In the genomic region with DNA sequence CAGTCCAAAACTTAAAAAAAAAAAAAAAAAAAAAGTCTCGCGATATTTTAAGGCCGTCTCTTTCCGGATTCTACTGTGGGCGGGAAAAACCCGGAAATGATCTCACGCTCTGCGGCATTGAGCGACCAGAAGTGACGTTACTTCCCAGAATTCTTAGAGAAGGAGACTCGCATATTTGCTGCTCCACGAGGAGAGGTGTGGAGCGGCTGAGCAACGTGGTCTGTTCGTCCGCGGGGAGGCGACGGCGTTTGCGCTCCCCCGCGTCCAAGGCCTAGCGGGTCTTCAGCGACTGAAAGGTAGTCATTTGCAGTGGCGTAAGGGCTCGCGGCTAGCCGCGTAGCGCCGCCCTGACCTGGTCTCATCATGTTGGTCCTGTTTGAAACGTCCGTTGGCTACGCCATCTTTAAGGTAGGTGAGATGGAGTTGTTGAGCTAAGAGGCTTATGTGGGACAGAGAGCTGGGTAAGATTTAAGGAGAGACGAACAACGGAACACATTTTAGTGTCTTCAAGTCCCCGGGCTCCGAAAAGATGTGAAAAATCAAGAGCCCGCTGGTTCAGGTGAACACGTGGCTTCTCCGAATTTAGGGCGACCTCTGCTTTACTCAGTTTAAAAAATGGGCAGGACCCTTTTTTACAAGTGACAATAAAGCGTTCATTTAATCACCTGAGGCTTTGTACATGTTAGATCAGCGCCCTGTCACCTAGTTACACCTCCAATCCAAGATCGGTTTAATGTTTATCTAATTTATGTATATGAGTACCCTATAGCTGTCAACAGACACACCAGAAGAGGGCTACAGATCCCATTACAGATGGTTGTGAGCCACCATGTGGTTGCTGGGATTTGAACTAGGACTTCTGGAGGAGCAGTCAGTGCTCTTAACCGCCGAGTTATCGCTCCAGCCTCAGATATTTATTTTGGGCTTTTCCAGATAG, we compare ENCODE assay signal across 8 mouse cellular contexts. TPM values are rescaled to one million over a fixed set of nuclear protein-coding genes. Genes with fewer than 3 reads are reported as not detected.
DNase-seq lines count a peak whose midpoint lies in the region; ATAC-seq and TF ChIP-seq lines count a peak whose summit lies in the region.

A gene (plus strand): TSS at position 153 of the 937 bp plus-strand sequence.

- H3K4me1 ChIP-seq in ES-E14 (ENCODE audit: control insufficient read depth in 2 of 2, insufficient read depth in 2 of 2, low read length in 2 of 2, poor library complexity in 1 of 2) = no peaks in the 10 kb centered on the region
- H3K4me1 ChIP-seq in forebrain, embryonic 15.5 days = peaks cover 25% of the 10 kb centered on the region
- peaks cover 3% of the 10 kb centered on the region for H3K4me1 ChIP-seq in lung, adult 2 months (ENCODE audit: control insufficient read depth, insufficient read depth, low read length)

- DNase-seq in ES-E14 (ENCODE audit: low read depth, low spot score) = peak; percentile 89
- DNase-seq in cerebellum, adult 11-12 months = peak; percentile 91
- peak; percentile 77 for DNase-seq in heart, postnatal 25 days (ENCODE audit: low spot score)
- peak; percentile 88 to 95 for DNase-seq in layer of hippocampus, adult 18-20 months (ENCODE audit: low spot score in 2 of 2)
- DNase-seq in lung, adult 2 months = peak; percentile 78
- peak; percentile 66 to 86 for DNase-seq in thymus, adult 18-20 months

- in situ Hi-C loops in ES-E14 (cut with MboI; ENCODE audit: low sequenced_read_pairs in 2 of 2, unreplicated experiment in 2 of 2) = no loop called here

- peak within 1 kb of the TSS; percentile 84 to 90 for H3K4me3 ChIP-seq in ES-E14 (ENCODE audit: insufficient read depth in 1 of 2, low read depth in 1 of 2, low read length in 2 of 2, poor library complexity in 1 of 2, severe bottlenecking in 1 of 2)
- peak within 1 kb of the TSS; percentile 72 for H3K4me3 ChIP-seq in forebrain, embryonic 15.5 days
- peak within 1 kb of the TSS; percentile 93 for H3K4me3 ChIP-seq in lung, adult 2 months (replicated peaks; ENCODE audit: extremely low read depth, low read depth, low read length)

- TF ChIP-seq POLR2A in lung, adult 2 months (IDR thresholded peaks at IDR 0.05; ENCODE audit: borderline replicate concordance, extremely low read depth, low read depth, low read length) = peak; percentile 89

- H3K27me3 ChIP-seq in forebrain, embryonic 15.5 days = peaks cover 9% of the 10 kb centered on the region; the same call in 1 of the 2 replicates

- no peak for TF ChIP-seq CTCF in lung, adult 2 months (IDR thresholded peaks at IDR 0.05; ENCODE audit: insufficient read depth, low read length)

- under 1% methylated on average over 49 of the region's 49 CpGs for WGBS in forebrain, embryonic 15.5 days
- WGBS in lung, adult 2 months = under 1% methylated on average over 49 of the region's 49 CpGs

- H3K9me3 ChIP-seq in ES-E14 (ENCODE audit: control insufficient read depth, insufficient read depth, low read depth, low read length) = no peaks in the 10 kb centered on the region
- H3K9me3 ChIP-seq in forebrain, embryonic 15.5 days = no peaks in the 10 kb centered on the region

- H3K4me2 ChIP-seq in forebrain, embryonic 15.5 days (replicated peaks) = peak within 1 kb of the TSS; percentile 77

- peak within 1 kb of the TSS; percentile 98 for H3K9ac ChIP-seq in ES-E14 (ENCODE audit: insufficient read depth, low read depth, low read length, poor library complexity, severe bottlenecking)
- peak within 1 kb of the TSS; percentile 61 for H3K9ac ChIP-seq in forebrain, embryonic 15.5 days (replicated peaks)

- intact Hi-C loops in heart, postnatal 25 days (cut with DNase I) = loop anchor here (10.0 kb wide), 1 partner anchor 560 kb away; a partner anchor contains a TSS

- ATAC-seq in forebrain, embryonic 15.5 days (replicated peaks) = peak; percentile 98
- ATAC-seq in neutrophil, adult 5-6 weeks (ENCODE audit: extremely low read depth, insufficient number of reproducible peaks, low FRiP score, poor library complexity, severe bottlenecking) = peak; percentile 99

- H3K36me3 ChIP-seq in ES-E14 (ENCODE audit: control insufficient read depth, insufficient read depth, low read length, poor library complexity, severe bottlenecking) = peaks cover 18% of the 10 kb centered on the region
- peaks cover 6% of the 10 kb centered on the region; the same call in 1 of the 2 replicates for H3K36me3 ChIP-seq in forebrain, embryonic 15.5 days

- peak within 1 kb of the TSS; percentile 90 for H3K27ac ChIP-seq in ES-E14 (ENCODE audit: insufficient read depth, low read depth, low read length, poor library complexity, severe bottlenecking)
- peak within 1 kb of the TSS; percentile 81 for H3K27ac ChIP-seq in forebrain, embryonic 15.5 days (replicated peaks)

TF ChIP-seq in ES-E14, 5 proteins besides CTCF, POLR2A, EP300 and RAD21:
- peak; percentile 99 for TF ChIP-seq ZNF384 (IDR thresholded peaks at IDR 0.05; ENCODE audit: low read depth, low read length)
- peak; percentile 79 for TF ChIP-seq HCFC1 (IDR thresholded peaks at IDR 0.05; ENCODE audit: borderline replicate concordance, insufficient read depth, low read length)
- peak; percentile 98 for TF ChIP-seq CHD2 (IDR thresholded peaks at IDR 0.05; ENCODE audit: low read depth, low read length)
- TF ChIP-seq ZC3H11A (IDR thresholded peaks at IDR 0.05; ENCODE audit: borderline replicate concordance, low read depth, low read length) = no peak
- TF ChIP-seq MAFK (IDR thresholded peaks at IDR 0.05; ENCODE audit: insufficient read depth, low read depth, low read length) = no peak

RNA-seq across cellular contexts. Expression of the gene that starts here (rescaled TPM):
- total RNA-seq in ES-E14 (2012; rRNA removed) = 441 and 569 TPM in 2 replicates
- 166 and 169 TPM in 2 replicates for polyA plus RNA-seq in forebrain, embryonic 15.5 days (2015; fragmentation: Nextera tagmentation; extraction: Ambion mirVana)
- 10 to 100 TPM; 26.9 to 29.6 TPM for total RNA-seq in heart, postnatal 25 days (2021)
- 10 to 100 TPM; 53.8 to 57.1 TPM for total RNA-seq in layer of hippocampus, adult 18-20 months (2021)
- 11.6 and 17.1 TPM in 2 replicates for polyA plus RNA-seq in lung, adult 2 months (2012; rRNA removed)
- 162 and 170 TPM in 2 replicates for total RNA-seq in neutrophil, adult 5-6 weeks (2017)

Comparison
In these comparisons a context has a peak if more than half of its experiments do, and no peak if none do; other contexts are left out.
1. Peak in every context shown above with its lines: DNase-seq, ATAC-seq, H3K4me3 ChIP-seq and H3K27ac ChIP-seq.